ENCODE assay signal across 9 mouse cellular contexts in the genomic region with DNA sequence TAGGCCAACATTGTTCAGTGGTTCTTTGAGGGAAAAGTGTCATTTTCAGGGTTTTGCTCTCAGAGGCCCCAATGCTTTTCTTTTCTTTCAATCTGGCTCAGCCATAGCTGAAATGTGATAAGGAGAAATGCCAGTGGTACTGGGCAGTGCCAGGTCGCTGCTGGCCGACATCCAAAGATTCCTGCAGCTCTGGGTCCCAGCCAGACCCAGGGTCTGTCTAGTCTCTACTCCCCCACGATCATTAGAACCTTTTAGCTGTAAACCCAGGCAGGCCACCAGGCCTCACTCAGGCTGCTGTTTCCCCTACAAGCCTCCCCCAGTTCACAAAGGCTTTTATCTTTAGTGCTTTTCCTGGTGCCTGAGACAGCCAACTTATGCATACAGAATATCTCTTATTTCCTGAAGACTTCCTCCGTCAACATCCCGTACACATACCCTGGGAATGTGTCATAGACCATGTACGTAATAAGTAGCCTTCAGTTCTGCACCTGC. TPM values are rescaled to one million over a fixed set of nuclear protein-coding genes. Genes with fewer than 3 reads are reported as not detected.
A peak's percentile ranks its signal among the peaks of the same experiment; 100 is the strongest.
DNase-seq lines count a peak whose midpoint lies in the region; ATAC-seq and TF ChIP-seq lines count a peak whose summit lies in the region.
"Had no signal": no experiment of that assay in that cellular context is flagged by ENCODE, and none has a peak within 500 bp of the region (broad histone marks: within the 10 kb centered on the region; RNA-seq: fewer than 3 reads in every experiment).

No protein-coding gene starts in this region.

- peak overlapping the region; percentile 43 for H3K27ac ChIP-seq in liver, adult 2 months (replicated peaks; ENCODE audit: insufficient read depth, low read depth, low read length)
- peak overlapping the region; percentile 69 for H3K27ac ChIP-seq in forebrain, embryonic 16.5 days (ENCODE audit: low read length)
- peak overlapping the region; percentile 80 for H3K27ac ChIP-seq in kidney, embryonic 16.5 days (ENCODE audit: low read length)

- no peaks in the 10 kb centered on the region for H3K27me3 ChIP-seq in liver, adult 2 months (ENCODE audit: control insufficient read depth, insufficient read depth, low read length)
- no peaks in the 10 kb centered on the region for H3K27me3 ChIP-seq in forebrain, embryonic 16.5 days (replicated peaks; ENCODE audit: control insufficient read depth, insufficient read depth, low read length)
- H3K27me3 ChIP-seq in kidney, embryonic 16.5 days (ENCODE audit: insufficient read depth, low read length): no peaks in the 10 kb centered on the region

- no peak overlapping the region for H3K9ac ChIP-seq in liver, adult 2 months (ENCODE audit: low read depth, low read length)
- H3K9ac ChIP-seq in forebrain, embryonic 16.5 days (replicated peaks; ENCODE audit: low read depth, low read length): 0 out of 2 replicates have a peak overlapping the region, but pooled peaks have one; percentile 10
- no peak overlapping the region for H3K9ac ChIP-seq in kidney, embryonic 16.5 days (replicated peaks; ENCODE audit: low read length)

- H3K4me3 ChIP-seq in liver, adult 2 months (ENCODE audit: insufficient read depth, low read depth, low read length): no peak overlapping the region
- no peak overlapping the region for H3K4me3 ChIP-seq in forebrain, embryonic 16.5 days (replicated peaks; ENCODE audit: low read length)
- no peak overlapping the region for H3K4me3 ChIP-seq in kidney, embryonic 16.5 days (ENCODE audit: low read length)

- ATAC-seq in forebrain, embryonic 16.5 days: peak; percentile 40
- peak; percentile 42; the same call in 1 of the 2 replicates for ATAC-seq in kidney, embryonic 16.5 days (ENCODE audit: low FRiP score, low TSS enrichment)

- WGBS in liver, adult 2 months: 51% methylated on average over 6 of the region's 6 CpGs
- 26% methylated on average over 6 of the region's 6 CpGs for WGBS in forebrain, embryonic 16.5 days
- 34% methylated on average over 6 of the region's 6 CpGs for WGBS in kidney, embryonic 16.5 days

- DNase-seq in liver, adult 2 months (ENCODE audit: extremely low read depth, low read depth, low spot score): peak; percentile 22
- no peak for DNase-seq in liver
- DNase-seq in brain, adult 2 months (ENCODE audit: low read depth, low spot score): peak; percentile 62
- peak; percentile 58 for DNase-seq in ovary, postnatal 14 days (ENCODE audit: low spot score)
- no peak for DNase-seq in left cerebral cortex, adult 18-20 months (ENCODE audit: low spot score in 2 of 2)
- no peak for DNase-seq in adipocyte (ENCODE audit: low spot score)

- H3K9me3 ChIP-seq in forebrain, embryonic 16.5 days (ENCODE audit: control insufficient read depth, low read length): no peaks in the 10 kb centered on the region
- H3K9me3 ChIP-seq in kidney, embryonic 16.5 days (ENCODE audit: low read length): no peaks in the 10 kb centered on the region

- no peak for TF ChIP-seq CTCF in liver, adult 2 months (IDR thresholded peaks at IDR 0.05; ENCODE audit: low read depth, low read length)

- H3K36me3 ChIP-seq in liver, adult 2 months (ENCODE audit: control insufficient read depth, insufficient read depth, low read length): peaks cover 6% of the 10 kb centered on the region; the same call in 1 of the 2 replicates
- H3K36me3 ChIP-seq in forebrain, embryonic 16.5 days (ENCODE audit: control insufficient read depth, insufficient read depth): no peaks in the 10 kb centered on the region
- peaks cover 11% of the 10 kb centered on the region for H3K36me3 ChIP-seq in kidney, embryonic 16.5 days (ENCODE audit: insufficient read depth, low read length)

- no peaks in the 10 kb centered on the region for H3K79me2 ChIP-seq in liver, adult 2 months (ENCODE audit: control insufficient read depth, insufficient read depth, low read length)

- no peak overlapping the region for H3K4me2 ChIP-seq in forebrain, embryonic 16.5 days (ENCODE audit: low read length)
- no peak overlapping the region for H3K4me2 ChIP-seq in kidney, embryonic 16.5 days (replicated peaks; ENCODE audit: low read depth, low read length)

- H3K4me1 ChIP-seq in liver, adult 2 months (ENCODE audit: control insufficient read depth, insufficient read depth, low read length): peaks cover 2% of the 10 kb centered on the region; the same call in 1 of the 2 replicates
- H3K4me1 ChIP-seq in forebrain, embryonic 16.5 days (replicated peaks; ENCODE audit: control insufficient read depth, insufficient read depth, low read length): peaks cover 46% of the 10 kb centered on the region
- H3K4me1 ChIP-seq in kidney, embryonic 16.5 days (ENCODE audit: insufficient read depth, low read length): peaks cover 40% of the 10 kb centered on the region

- TF ChIP-seq POLR2A in liver, adult 2 months (IDR thresholded peaks at IDR 0.05; ENCODE audit: extremely low read depth, insufficient read depth, low read length): no peak

RNA-seq across cellular contexts. Expression of gene C1qtnf9, which starts 26.4 kb away (rescaled TPM):
- 0.34 and 0.46 TPM in 2 replicates for total RNA-seq in liver, adult 2 months (2014; rRNA removed)
- polyA plus RNA-seq in liver, adult 2 months (2012; rRNA removed): 0.07 and 0.24 TPM in 2 replicates
- 0.21 TPM in 1 of 2 replicates, not detected in the other for polyA plus RNA-seq in forebrain, embryonic 16.5 days (2015; fragmentation: Nextera tagmentation; extraction: Ambion mirVana)
- polyA plus RNA-seq in kidney, embryonic 16.5 days (2015; fragmentation: Nextera tagmentation; extraction: Ambion mirVana): 0.41 and 0.56 TPM in 2 replicates
- under 1 TPM; 0.28 to 0.37 TPM for total RNA-seq in left cerebral cortex, adult 18-20 months (2021)
- total RNA-seq: MEL had no signal

RNA-seq across cellular contexts. Expression of gene Mipep, which starts 42.8 kb away (rescaled TPM):
- 26.0 and 30.1 TPM in 2 replicates for total RNA-seq in liver, adult 2 months (2014; rRNA removed)
- 13.9 and 15.2 TPM in 2 replicates for polyA plus RNA-seq in liver, adult 2 months (2012; rRNA removed)
- 20.5 and 25.4 TPM in 2 replicates for polyA plus RNA-seq in forebrain, embryonic 16.5 days (2015; fragmentation: Nextera tagmentation; extraction: Ambion mirVana)
- 23.3 and 24.6 TPM in 2 replicates for polyA plus RNA-seq in kidney, embryonic 16.5 days (2015; fragmentation: Nextera tagmentation; extraction: Ambion mirVana)
- total RNA-seq in left cerebral cortex, adult 18-20 months (2021): 10 to 100 TPM; 25.9 TPM

Comparison
In these comparisons a context has a peak if more than half of its experiments do, and no peak if none do; other contexts are left out.
1. DNase-seq: peak in liver, adult 2 months (single experiment), brain, adult 2 months (single experiment) and ovary, postnatal 14 days (single experiment); none in liver (single experiment), left cerebral cortex, adult 18-20 months (0 of 2) and adipocyte (single experiment).
2. Peak in every context shown above with its lines, with median percentiles within 50 percentile points of each other: H3K27ac ChIP-seq.